Mouse (Mus musculus): Measurements from ENCODE around the gene Phf11c. TPM values are rescaled to one million over a fixed set of nuclear protein-coding genes. Genes with fewer than 3 reads are reported as not detected.
"Not testable (repeated sequence)": the region's sequence is repeated elsewhere in the genome, so short reads cannot be mapped to it uniquely, and the experiment has no call there.

Phf11c gene
- under 1 TPM; 0.30 to 0.72 (median 0.36) TPM for total RNA-seq (2022)

DNA sequence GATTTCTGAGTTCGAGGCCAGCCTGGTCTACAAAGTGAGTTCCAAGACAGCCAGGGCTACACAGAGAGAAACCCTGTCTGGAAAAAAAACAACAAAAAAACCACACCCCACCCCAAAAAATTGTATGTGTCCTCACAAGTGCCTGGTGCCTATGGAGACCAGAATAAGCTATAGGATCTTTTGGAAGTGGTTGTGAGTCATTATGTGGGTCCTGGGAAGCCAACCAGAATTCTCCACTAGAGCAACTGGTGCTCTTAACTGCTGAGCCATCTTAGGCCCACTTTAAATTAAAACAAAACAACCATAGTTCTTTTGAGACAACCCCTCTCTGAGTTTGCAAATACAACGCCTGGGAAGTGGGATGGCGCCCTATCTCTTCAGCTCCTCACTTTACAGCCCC, at the start of gene Phf11c:
Phf11c (minus strand) TSS at position 101 of the 400 bp plus-strand sequence.
- no peak for DNase-seq (ENCODE audit: low spot score)

DNA sequence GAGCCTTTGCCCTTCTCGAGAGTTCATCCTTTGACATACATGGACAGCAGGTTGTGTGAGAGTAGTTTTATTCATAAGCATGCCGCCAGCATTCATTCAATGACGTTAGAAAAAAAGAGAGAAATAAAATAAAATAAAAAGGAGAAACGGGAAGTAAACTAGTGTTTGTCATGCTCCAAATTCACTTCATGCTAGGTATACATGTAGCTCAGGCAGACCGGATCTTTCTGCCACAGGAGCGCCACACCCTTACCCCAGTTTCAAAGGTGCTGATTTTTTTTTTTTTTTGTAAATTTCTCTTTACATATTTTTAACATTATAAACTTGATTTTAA, 46.3 kb upstream of the Phf11c start:
- DNase-seq (ENCODE audit: low spot score) = no peak

DNA sequence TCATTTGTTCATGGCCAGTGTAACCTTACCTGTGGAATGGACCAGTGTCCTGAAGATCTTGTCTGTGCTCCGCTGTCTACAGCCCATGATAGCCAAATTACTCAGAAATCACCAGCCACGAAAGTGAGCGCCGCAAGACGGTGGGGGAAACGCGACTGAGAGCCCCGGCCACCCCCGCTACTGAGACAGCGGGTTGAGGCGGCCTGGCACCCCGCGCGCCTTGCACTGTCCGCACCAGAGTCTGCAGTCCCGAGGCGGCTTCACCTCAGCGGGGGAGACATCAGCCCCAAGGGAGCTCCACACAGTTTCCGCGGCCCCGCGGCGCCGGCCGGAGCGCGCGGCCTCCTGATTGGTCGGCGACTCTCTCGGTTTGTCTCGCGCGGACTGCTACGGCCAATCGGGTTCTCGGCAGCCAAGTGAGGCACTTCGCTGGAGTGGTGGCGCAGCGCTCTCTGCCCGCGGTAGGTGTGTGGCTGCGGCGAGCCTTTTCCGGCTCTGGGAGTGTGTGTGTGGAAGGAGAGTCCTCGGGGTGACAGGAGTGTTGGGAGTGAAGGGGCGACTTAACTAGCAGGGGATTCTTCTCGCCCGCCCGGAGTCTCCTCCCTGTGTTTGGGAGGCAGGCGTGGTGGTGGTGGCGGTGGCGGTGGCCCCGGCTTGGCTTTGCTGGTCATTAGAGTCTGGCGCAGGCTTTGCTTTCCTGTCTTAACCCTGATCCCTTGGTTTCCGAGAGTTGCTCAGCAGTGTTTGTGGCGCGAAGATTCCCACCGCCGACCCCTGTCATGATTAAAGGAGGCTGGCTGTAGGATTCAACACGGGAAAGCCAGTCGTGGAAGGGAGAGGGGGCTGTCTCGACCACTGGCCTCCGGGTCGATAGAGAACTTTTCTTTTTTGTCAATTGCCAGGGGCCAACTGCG, 45.6 kb upstream of the Phf11c start, which contains the start of the genes Setdb2 and Cab39l:
Setdb2 (minus strand) TSS at position 327 of the 914 bp plus-strand sequence.
Cab39l (plus strand) TSS at position 415 of the 914 bp plus-strand sequence.
- peak; percentile 96 for DNase-seq (ENCODE audit: low spot score)

- DNase-seq (ENCODE audit: low spot score) = no peak
These were observed 44.9 kb upstream of the Phf11c start for GRCm38 (mm10) chr14:59440039-59440438.

GRCm38 (mm10) chr14:59438505-59438904, 43.3 kb upstream of the Phf11c start:
- DNase-seq (ENCODE audit: low spot score) = no peak

GRCm38 (mm10) chr14:59437398-59437797, 42.2 kb upstream of the Phf11c start:
- no peak for DNase-seq (ENCODE audit: low spot score)

GRCm38 (mm10) chr14:59435206-59435605, 40.0 kb upstream of the Phf11c start:
- DNase-seq (ENCODE audit: low spot score) = no peak

DNA sequence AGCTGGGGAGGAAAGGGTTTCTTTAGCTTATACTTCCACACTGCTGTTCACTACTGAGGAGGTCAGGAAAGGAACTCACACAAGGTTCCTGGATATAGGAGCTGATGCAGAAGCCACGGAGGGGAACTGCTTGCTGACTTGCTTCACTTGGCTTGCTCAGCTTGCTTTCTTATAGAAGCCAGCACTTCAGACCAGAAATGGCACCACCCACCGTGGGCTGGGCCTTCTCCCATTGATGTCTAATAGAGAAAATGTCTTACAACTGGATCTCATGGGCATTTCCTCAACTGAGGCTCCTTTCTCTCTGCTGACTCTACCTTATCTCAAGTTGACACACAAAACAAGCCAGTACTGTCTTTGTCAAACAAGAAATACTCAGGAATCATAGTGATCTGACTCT, 38.7 kb upstream of the Phf11c start:
- no peak for DNase-seq (ENCODE audit: low spot score)

DNA sequence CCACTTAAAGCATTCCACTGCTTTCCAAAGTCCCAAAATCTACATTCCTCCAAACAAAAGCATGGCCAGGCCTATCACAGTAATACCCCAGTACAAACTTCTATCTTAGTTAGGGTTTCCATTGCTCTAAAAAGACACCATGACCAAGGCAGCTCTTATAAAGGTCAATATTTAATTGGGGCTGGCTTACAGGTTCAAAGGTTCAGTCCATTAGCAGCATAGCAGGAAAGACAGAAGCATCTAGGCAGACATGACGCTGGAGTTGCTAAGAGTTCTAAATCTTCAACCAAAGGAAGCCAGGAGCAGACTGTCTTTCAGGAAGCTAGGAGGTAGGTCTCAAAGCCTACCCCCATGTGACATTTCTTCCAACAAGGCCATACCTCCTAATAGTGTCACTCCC, 35.4 kb upstream of the Phf11c start:
- DNase-seq (ENCODE audit: low spot score) = no peak

- no peak for DNase-seq (ENCODE audit: low spot score)
These were observed 27.9 kb upstream of the Phf11c start for GRCm38 (mm10) chr14:59422912-59423663.

GRCm38 (mm10) chr14:59418171-59418570, 23.0 kb upstream of the Phf11c start:
- no peak for DNase-seq (ENCODE audit: low spot score)

- not testable (repeated sequence) for DNase-seq (ENCODE audit: low spot score)
These were observed 19.8 kb upstream of the Phf11c start for GRCm38 (mm10) chr14:59414979-59415378.

GRCm38 (mm10) chr14:59396999-59397398, 1.8 kb upstream of the Phf11c start:
- DNase-seq (ENCODE audit: low spot score) = no peak

GRCm38 (mm10) chr14:59390181-59390580, 5.0 kb downstream of the Phf11c start:
- peak; percentile 25 for DNase-seq (ENCODE audit: low spot score)

DNA sequence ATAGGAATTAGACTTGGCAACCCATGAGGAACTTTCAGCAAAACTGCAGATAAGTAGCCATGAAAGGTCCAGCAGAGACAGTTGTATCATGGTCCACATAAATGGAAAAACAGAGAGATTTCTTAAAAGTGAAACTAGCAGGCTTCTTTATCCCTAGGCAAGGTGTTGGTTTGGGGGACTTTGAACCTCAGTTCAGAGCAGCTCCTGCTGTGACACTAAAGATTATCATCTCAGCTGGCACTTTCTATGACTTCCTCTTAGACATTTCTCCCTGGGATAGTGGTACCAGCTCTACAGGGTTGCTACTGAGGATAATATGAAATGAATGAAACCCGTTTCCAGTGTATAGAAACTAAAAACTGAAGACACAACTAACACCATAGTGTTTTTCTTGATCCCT, 5.6 kb downstream of the Phf11c start:
- DNase-seq (ENCODE audit: low spot score) = no peak

DNA sequence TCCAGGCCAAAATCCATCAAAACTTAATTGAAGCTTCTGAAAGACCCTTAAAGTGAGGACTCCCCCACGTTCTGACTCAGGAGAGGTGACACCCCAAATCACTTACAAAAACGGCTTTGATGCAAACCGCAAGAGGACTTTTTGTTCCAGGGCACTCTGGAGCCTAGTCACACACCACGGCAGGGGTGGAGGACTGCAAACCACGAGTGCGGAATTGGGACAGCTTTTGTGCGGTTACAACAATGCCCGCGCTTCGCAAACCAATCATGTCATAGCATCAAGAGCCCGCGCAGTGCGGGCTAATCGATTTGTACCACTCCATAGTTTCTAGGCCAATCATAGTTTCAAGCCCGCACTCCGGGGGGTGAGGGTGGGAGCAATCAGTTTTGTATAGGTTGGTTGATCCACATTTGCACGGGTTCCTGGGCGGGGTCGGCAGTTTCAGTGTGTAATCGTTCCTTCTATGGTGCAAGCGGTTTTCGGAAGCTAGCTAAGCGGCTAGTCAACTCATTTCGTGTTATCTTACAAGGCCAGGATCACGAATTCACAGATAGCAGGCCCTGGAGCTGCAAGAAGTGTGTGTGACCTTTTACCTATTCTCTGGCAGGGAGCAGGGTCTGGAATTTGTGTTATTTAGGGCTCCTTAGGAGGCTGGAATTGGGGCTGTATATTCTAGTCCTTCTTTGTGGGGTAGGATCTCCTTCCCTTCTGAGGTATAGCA, 24.7 kb downstream of the Phf11c start:
- DNase-seq (ENCODE audit: low spot score) = no peak

DNA sequence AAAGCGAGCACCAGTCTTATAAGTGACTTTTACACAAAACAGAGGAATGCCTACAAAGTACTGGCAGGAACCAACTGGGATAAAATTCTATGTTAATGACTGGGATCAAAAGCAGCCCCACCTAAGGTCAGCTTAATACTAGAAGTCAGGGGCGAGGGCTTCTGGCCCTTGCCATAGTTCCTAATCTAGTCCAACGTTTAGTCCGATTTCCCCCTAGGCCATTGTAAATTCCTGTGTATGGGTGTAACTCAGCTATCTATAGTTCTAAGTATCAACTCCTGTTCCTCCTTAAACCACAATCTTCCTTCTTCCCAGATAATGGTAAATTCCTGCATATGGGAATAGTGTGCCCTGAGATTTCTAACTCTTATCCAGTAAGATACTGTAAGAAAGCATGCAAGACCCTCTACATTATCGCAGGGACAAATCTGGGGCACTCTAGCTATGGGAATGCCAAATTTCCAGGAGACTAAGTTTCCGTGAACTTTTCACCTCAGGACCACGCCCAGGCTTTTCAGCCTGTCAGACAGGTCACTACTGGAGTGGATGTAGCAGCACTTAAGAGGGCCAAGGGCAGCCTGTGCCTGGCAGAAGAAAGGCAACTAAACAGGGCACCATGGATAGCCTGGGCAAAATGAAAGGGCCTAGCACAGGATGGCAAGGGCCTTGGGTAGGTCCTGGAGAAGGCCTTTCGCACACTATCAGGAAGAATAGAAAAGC, 28.6 kb downstream of the Phf11c start:
- DNase-seq (ENCODE audit: low spot score) = no peak

GRCm38 (mm10) chr14:59365244-59365644, 29.9 kb downstream of the Phf11c start, which contains the start of gene Phf11d:
TSS of gene Phf11d (minus strand) at chr14:59365470.
- DNase-seq (ENCODE audit: low spot score) = peak; percentile 91

- peak; percentile 22 for DNase-seq (ENCODE audit: low spot score)
These were observed 54.0 kb downstream of the Phf11c start, which contains the start of gene Phf11b for GRCm38 (mm10) chr14:59341189-59341588. TSS of gene Phf11b (minus strand) at chr14:59341351.

- DNase-seq (ENCODE audit: low spot score) = no peak
These were observed 55.6 kb downstream of the Phf11c start for GRCm38 (mm10) chr14:59339541-59339940.

- DNase-seq (ENCODE audit: low spot score) = not testable (repeated sequence)
These were observed 59.1 kb downstream of the Phf11c start for GRCm38 (mm10) chr14:59336056-59336455.

All from heart, adult 8-10 months (tissue).